Mouse (Mus musculus): ENCODE measurements around the gene Wipi1.

Wipi1 gene

GRCm38 (mm10) chr11:109543466-109543865 is 68.3 kb downstream of the Wipi1 start:
- 85% methylated on average over 9 of the region's 9 CpGs for WGBS

GRCm38 (mm10) chr11:109539290-109539689 is 72.5 kb downstream of the Wipi1 start:
- 58% methylated on average over 6 of the region's 6 CpGs for WGBS

GRCm38 (mm10) chr11:109536939-109537338 is 74.8 kb downstream of the Wipi1 start:
- WGBS, result 91% methylated on average over 5 of the region's 5 CpGs

GRCm38 (mm10) chr11:109535966-109536365 is 75.8 kb downstream of the Wipi1 start:
- WGBS, result 89% methylated on average over 6 of the region's 6 CpGs

- WGBS, result 92% methylated on average over 4 of the region's 4 CpGs
Measured at GRCm38 (mm10) chr11:109530030-109530429, 81.7 kb downstream of the Wipi1 start.

GRCm38 (mm10) chr11:109525571-109525970 is 86.2 kb downstream of the Wipi1 start:
- WGBS, result 86% methylated on average over 4 of the region's 4 CpGs

GRCm38 (mm10) chr11:109524869-109525268 is 86.9 kb downstream of the Wipi1 start:
- WGBS, result 89% methylated on average over 5 of the region's 5 CpGs

All from cerebral cortex, adult 2 months (tissue).